Mouse (Mus musculus) fibroblast of lung, adult 2 months (primary cell): ENCODE measurements around the gene Snx21.

ENCODE experiments used
- DNase-seq: peaks from one replicate; pipeline ENCODE4 v3.0.0-alpha.2; 2011; ENCODE audit warnings: low read depth

Gene Snx21

GRCm38 (mm10) chr2:164828437-164828836 lies 42.8 kb downstream of the Snx21 start, which contains the start of gene Spata25:
TSS of gene Spata25 (minus strand) at chr2:164828537.
- no peak for DNase-seq

- no peak for DNase-seq
Measured at GRCm38 (mm10) chr2:164829090-164829489, 43.5 kb downstream of the Snx21 start.

GRCm38 (mm10) chr2:164831029-164831428 lies 45.4 kb downstream of the Snx21 start:
- DNase-seq, result no peak

GRCm38 (mm10) chr2:164832032-164832747 lies 46.6 kb downstream of the Snx21 start:
- DNase-seq, result no peak

- peak; percentile 30 for DNase-seq
Measured at GRCm38 (mm10) chr2:164832748-164833301, 47.2 kb downstream of the Snx21 start, which contains the start of gene Ctsa. TSS of gene Ctsa (plus strand) at chr2:164832873.

GRCm38 (mm10) chr2:164833314-164833959 lies 47.8 kb downstream of the Snx21 start, which contains the start of gene Neurl2:
TSS of gene Neurl2 (minus strand) at chr2:164833456.
- peak; percentile 87 for DNase-seq

GRCm38 (mm10) chr2:164834531-164834930 lies 48.9 kb downstream of the Snx21 start:
- DNase-seq, result no peak

- DNase-seq, result no peak
Measured at GRCm38 (mm10) chr2:164835164-164835563, 49.5 kb downstream of the Snx21 start.
